Mouse (Mus musculus): Measurements from ENCODE around the gene Gramd1a.

Gramd1a gene

DNA sequence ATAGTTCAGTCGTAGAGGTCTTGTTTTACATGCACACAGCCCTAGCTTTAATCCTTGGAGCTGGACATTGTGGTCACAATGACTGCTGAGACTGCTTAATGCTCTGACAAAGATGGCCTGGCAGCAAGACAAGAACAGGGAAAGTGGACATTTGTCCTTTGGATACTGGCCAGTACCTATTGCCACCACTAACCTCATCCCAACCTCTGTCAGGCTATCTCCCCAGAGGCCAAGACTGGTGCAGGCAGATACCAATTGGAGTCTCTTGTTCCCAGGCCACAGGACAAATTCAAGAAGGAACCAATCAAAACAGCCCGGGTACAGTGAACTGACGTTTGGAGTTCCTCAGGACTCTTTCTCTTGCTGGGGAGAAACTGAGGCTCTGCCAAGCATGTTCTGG lies 67.5 kb downstream of the Gramd1a start:
- DNase-seq: peak; percentile 88

DNA sequence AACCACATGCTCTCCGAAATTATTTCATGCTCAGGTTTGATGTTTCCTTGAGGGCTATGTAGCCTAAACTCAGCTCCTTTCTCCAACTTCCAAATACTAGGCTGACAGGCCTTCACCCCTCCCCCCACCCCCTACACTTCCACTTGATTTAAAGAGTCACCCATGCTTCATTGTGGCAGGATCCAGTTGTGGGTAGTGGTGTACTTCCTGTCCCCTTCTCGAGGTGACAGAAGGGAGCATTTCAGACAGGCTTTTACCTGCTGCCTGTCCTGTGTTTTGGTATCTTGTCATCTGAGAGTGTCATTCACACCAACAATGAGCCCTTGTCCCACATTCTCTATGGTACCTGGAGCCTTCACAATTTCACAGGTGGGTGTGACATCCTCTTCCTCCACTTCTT lies 68.4 kb downstream of the Gramd1a start:
- DNase-seq: no peak

DNA sequence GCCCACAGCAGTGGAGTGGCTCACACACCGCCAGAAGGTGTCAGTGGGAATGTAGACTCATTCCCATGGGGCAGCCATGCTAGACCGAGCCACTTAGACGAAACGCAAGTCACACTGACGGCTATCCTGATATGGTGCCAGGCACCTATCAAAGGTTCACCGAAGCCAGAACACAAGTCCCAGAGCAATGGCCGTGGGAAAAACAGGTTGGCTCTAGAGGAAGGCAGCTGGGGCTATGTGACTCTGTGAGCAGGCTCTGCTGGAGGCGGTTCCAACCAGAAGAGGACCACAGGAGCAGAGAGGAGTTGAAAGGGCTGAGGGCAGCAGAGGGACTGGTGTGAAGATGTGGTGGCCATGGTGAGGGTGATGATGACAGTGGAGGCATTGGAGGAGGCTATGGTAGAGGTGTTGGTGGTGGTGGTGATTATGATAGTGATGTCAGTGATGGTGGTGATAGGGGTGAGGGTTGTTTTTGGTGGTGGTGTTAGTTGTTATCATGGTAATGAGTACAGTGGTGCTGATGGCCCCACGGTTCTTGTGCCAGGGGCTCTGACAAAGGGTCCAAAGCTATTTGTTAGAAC lies 69.4 kb downstream of the Gramd1a start:
- DNase-seq: peak; percentile 91

DNA sequence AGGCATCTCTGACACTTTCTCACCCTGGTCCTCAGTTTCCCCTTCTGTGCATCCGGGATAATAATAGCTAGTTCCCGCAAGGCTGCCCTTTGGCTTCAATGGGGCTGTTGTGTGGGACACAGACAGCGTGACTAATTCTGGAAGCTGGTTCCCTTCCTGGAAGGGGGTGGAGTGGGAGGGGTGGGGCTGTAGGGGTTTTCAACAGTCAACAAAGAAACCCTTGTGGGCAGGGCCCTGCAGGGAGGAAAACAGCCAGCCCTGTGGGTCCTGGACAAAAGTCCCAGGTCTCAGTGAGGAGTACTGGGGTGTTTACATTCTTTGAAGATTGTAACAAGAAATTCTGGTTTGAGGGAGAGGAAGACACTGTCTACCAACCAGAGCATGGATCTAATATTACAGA lies 70.5 kb downstream of the Gramd1a start:
- peak; percentile 98 for DNase-seq

DNA sequence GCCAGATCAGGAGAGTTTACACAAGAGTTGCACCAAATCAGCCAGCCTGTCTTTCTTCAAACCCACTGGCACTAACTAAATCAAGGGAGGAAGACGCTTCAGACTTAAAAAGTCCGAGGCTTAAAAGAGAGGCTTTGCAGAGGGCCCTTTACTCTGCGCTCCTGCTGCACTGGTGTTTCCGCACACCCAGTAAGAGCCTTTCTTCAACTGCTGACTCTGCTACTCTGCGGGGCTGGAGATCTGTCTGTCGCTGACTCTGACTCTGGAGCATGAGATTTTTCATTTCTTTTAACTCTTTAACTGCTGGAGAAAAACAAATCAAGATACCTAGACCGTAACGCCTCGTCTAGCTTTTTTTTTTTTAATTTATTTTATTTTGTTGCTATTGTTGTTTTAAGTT lies 71.6 kb downstream of the Gramd1a start:
- DNase-seq: peak; percentile 94

DNA sequence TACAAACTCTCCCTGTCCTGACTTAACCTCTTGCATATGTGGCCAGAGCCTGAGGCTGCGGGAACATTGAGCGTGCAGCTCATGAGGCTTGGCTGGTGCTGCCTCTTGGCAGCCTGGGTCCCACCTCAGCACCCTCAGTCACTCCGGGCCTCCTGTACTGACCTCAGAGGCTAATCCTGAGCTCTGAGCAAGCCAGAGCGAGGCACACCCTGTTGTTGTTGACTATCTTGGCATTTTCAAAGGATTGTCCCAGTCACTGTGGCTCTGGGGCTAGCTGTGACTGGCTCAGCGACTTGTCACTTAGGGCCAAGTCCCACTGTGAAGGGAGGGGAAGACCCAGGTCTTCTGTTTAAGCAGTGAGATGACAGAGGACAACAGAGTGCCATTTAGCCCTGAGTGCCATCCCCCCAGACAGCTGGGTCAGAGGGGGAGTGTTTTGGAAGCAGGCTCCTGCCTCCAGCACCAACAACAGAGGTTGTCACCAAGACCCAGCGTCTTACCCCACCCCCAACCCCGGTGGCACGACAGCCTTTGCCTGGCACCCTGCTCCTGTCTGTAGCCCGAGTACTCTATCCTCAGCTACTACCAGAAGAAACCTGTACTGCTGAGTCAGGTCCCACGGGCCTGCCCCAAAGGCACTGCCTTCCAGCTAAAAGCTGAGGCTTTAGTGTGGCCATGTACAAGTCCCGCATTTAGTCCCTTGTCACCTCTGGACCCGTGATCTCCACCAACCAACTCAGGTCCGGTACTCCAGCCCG lies 72.7 kb downstream of the Gramd1a start:
- peak; percentile 99 for DNase-seq

DNA sequence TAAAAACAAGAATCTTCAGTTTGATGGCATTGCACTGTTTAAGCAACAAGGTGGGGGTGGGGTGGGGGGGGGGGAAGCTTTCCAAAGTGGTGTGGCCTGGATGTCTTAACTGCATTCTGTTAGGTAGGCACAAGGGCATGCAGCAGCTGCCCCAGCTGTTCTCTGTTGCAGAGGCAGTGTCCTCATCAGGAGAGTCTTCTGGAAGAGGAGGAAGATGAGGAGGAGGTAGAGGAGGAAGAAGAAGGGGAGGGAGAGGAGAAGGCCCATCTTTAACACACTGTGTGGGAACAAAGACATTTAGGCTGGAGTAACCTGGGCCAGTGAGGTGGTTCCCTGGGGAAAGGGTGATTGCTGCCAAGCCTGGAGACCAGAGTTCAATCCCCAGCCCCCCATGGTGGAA lies 73.6 kb downstream of the Gramd1a start:
- peak; percentile 87 for DNase-seq

DNA sequence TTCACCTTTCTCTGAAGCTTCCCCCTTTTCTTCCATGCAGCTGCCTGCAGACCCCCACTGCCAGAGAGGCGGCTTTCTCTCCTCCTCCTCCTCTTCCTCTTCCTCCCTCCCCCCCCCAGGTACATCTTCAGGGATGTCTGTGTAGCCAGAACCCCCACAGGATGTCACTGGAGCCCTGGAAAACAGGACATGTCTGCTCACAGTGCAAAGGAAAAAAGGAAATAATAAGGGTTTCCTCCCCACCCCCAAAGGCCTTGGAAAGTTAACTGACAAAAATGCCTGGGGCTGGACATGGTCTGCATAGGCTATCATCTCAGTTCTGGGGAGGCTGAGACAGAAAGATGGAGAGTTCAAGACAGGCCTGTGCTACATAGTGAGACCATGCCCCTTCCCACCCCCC lies 74.6 kb downstream of the Gramd1a start:
- no peak for DNase-seq

DNA sequence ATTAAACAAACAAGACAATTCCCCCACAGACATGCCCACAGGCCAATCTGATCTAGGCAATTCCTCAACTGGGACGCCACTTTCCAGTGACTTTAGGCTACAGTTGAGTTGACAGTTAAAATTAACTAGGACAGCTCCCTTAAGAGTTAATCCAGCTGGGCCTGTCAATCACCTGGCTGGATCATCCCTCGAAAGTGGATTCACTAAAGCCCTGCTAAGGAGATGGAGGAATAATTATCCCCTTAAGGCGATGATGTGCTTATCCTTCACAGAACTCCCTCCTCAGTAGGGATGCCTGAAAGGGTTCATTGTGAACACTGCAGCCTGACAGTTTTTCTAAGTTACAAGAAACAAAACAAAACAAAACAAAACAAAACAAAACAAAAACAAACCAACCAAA lies 75.1 kb downstream of the Gramd1a start:
- no peak for DNase-seq
